Mouse (Mus musculus) urinary bladder, postnatal 10 days (tissue): ENCODE results near the gene Gm28372.

Source experiments
- DNase-seq: peaks from one replicate; pipeline ENCODE4 v3.0.0; 2022; ENCODE audit warnings: low spot score

Gene Gm28372

GRCm38 (mm10) chr2:130451086-130451726 lies 46.2 kb downstream of the Gm28372 start:
- no peak for DNase-seq

DNA sequence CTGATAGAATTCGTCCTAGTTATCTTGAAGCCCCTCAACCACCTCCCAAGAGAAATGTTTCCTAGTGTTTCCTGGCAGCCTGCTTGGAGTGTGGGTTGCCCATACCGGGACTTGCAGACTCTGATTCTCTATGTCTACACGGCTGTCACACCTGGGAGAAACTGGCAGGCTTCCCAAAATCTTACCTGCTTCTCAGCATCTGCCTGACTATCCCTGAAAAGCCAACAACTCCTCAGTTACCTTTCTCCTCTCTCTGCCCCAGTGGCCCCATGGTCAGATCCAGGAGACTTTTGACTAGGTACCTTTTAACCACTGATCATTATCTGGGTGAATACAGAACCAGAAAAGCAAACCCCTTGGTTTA lies 46.7 kb downstream of the Gm28372 start:
- DNase-seq, result no peak

DNA sequence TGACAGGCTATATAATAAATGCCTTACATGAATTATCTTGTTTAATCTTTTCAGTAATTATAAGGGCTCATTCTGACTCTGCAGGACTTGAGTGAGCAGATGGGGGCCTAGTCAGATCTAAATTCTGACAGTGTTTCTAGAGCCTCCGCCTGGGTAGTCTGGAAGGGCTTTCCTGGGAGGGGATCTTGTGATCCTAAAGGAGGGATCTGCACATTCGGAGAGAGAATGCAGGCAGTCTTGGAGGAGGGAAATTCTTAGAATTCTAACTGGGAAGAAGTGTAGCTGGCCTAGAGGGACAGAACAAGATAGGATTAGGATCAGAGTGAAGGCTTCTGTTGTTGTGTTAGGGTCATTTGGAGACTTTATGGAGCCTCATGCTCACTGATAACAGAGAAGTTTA lies 47.2 kb downstream of the Gm28372 start:
- DNase-seq, result no peak

DNA sequence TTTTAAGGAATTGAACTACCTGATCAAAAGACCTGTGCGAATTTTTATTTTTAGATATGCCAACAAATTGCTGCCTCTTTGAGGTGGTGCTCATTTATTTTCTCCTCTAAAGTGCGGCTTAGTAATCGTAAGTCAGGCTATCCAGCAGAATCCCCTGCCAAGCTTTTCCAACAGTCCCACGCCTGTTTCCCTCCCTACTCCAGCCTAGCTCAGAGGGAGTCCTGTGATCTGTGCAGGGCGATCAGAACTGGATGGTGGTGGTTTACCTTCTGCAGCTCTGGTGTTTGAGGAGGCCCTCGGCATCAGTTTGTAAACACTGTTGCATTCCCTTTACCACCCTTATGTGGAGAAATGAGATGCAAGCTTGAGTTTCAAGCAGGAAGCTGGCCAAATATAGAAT lies 48.4 kb downstream of the Gm28372 start:
- DNase-seq, result no peak

DNA sequence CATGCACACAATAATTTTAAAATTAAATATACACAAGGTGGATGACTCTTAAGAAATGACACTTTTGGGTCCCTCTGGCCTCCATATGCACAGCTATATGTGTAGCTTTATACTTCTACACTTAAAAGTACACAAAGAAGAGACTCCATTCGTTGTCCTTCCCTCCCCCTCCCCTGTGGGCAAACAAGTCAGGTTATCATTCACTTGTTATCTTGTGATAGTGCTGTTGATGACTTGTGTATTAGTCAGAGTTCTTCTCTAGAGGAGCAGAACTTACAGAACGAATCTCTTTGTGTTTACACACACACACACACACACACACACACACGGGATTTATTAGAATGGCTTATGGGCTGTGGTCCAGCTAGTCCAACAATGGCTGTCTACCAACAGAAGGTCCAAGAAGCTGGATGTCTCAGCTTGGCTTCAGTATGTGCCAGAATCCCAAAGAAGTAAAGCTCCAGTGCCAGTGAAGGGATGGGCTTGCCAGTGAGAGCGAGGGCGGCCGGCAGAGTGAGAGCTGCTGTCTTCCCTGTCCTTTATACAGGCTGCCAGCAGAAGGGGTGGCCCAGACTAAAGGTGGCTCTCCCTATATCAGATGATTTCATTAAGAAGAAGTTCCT lies 49.8 kb downstream of the Gm28372 start:
- no peak for DNase-seq
